Mouse (Mus musculus) intestine, embryonic 16.5 days (tissue): ENCODE measurements around the gene Hexb. TPM values are rescaled to one million over a fixed set of nuclear protein-coding genes. Genes with fewer than 3 reads are reported as not detected.

Experiments
- ATAC-seq: fragments of 200-750 bp; cut with Nextera tagmentation; 2 replicates; pipeline ENCODE4 v1.8.0; 2017; ENCODE audit warnings: moderate TSS enrichment, moderate library complexity
- H3K27ac ChIP-seq: fragments of 300-500 bp; sonication (generic); 2 replicates; pipeline ENCODE4 v1.5.1; 2014; ENCODE audit warnings: mild to moderate bottlenecking, low read length
- H3K27me3 ChIP-seq: fragments of 300-500 bp; sonication (generic); replicated peaks from 2 replicates; pipeline ENCODE4 v1.6.1; 2014; ENCODE audit warnings: low read length, control low read depth, mixed read lengths; ENCODE audit not compliant: control insufficient read depth, insufficient read depth
- H3K36me3 ChIP-seq: fragments of 300-500 bp; sonication (generic); 2 replicates; pipeline ENCODE4 v1.6.1; 2014; ENCODE audit warnings: low read length, control low read depth; ENCODE audit not compliant: control insufficient read depth, insufficient read depth
- H3K4me1 ChIP-seq: fragments of 300-500 bp; sonication (generic); 2 replicates; pipeline ENCODE4 v1.6.1; 2014; ENCODE audit warnings: low read length, control low read depth, mixed read lengths; ENCODE audit not compliant: control insufficient read depth, insufficient read depth
- H3K4me2 ChIP-seq: fragments of 300-500 bp; sonication (generic); 2 replicates; pipeline ENCODE4 v1.6.1; 2014; ENCODE audit warnings: low read depth, low read length, control low read depth
- H3K4me3 ChIP-seq: fragments of 300-500 bp; sonication (generic); 2 replicates; pipeline ENCODE4 v1.5.1; 2014; ENCODE audit warnings: mild to moderate bottlenecking, low read length
- H3K9ac ChIP-seq: fragments of 300-500 bp; sonication (generic); 2 replicates; pipeline ENCODE4 v1.6.1; 2014; ENCODE audit warnings: low read depth, low read length
- H3K9me3 ChIP-seq: fragments of 300-500 bp; sonication (generic); 2 replicates; pipeline ENCODE4 v1.6.1; 2016; ENCODE audit warnings: low read length, control low read depth; ENCODE audit not compliant: control insufficient read depth
- WGBS: fragments of 180-500 bp; shearing (Covaris S2); extraction: QIAGEN DNeasy Blood & Tissue Kit; methylation state at CpG from one replicate; pipeline ENCODE4 v1.1.7; 2014; 5-methylcytosine and 5-hydroxymethylcytosine counted together
- polyA plus RNA-seq: library from polyadenylated mRNA; unstranded; fragments of >200 nt; fragmentation: Nextera tagmentation; extraction: Ambion mirVana; gene quantifications from 2 replicates; pipeline ENCODE4 v1.2.1, GENCODE M21; 2015

The Hexb gene
- polyA plus RNA-seq, 1 experiment from 2014 or later = 142 TPM

DNA sequence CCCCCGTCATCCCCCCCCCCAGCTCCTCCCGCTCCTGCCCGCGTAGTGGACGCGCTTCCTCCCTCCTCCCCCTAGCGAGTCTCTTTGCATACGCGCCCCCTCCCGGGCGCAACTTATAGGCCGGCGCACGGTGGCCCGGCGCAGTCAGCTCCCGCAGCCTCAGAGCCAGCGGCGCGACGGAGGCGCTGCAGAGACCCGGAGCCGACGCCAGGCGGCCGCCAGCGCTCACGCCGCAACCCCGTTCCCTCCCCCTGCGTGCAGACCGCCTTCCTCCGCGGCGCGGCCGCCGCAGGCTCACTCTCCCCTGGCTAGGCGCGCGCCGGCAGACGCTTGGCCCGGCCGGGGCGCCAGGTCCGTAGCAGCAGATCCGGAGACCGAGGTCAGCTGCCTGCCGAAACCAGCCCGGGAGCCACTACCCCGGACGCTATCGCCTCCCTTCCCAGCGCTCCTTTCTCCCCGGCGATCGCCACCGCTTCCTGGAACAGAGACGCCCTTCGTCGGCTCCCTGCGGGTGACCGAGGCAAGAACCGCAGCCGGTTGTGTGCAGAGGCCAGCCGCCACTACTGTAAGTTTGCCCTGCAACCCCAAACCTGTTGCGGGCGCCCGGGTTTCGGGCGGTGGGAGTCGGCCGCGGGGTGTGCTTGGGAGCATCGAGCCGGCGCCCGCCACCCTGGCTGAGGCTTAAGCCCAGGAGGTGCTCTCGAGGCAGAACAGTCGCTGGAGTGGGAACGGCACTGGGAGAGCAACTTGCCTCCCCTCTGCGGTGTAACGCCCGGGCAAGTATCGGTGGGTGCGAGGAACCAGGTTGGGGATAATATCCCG lies 43.0 kb upstream of the Hexb start, which contains the start of gene Enc1:
Gene Enc1 (plus strand): TSS at position 141 of the 822 bp plus-strand sequence.
- Histone ChIP-seq H3K27me3 (no peaks in the 10 kb centered on the region), H3K27ac (peak within 1 kb of the TSS; percentile 98), H3K4me3 (peak within 1 kb of the TSS; percentile 94), H3K4me2 (peak within 1 kb of the TSS; percentile 92), H3K4me1 (peaks cover 36% of the 10 kb centered on the region), H3K9ac (peak within 1 kb of the TSS; percentile 96), H3K36me3 (peaks cover 8% of the 10 kb centered on the region; the same call in 1 of the 2 replicates), H3K9me3 (no peaks in the 10 kb centered on the region)
- ATAC-seq = peak; percentile 92
- under 1% methylated on average over 77 of the region's 89 CpGs for WGBS

- under 1% methylated on average over 35 of the region's 36 CpGs for WGBS
- Histone ChIP-seq H3K4me2 (peak overlapping the region; percentile 92), H3K36me3 (peaks cover 2% of the 10 kb centered on the region; the same call in 1 of the 2 replicates), H3K27ac (peak overlapping the region; percentile 98), H3K4me3 (peak overlapping the region; percentile 94), H3K9me3 (no peaks in the 10 kb centered on the region), H3K9ac (peak overlapping the region; percentile 89), H3K27me3 (no peaks in the 10 kb centered on the region), H3K4me1 (peaks cover 36% of the 10 kb centered on the region)
- peak; percentile 66 for ATAC-seq
These were observed 42.3 kb upstream of the Hexb start for GRCm38 (mm10) chr13:97240279-97240964.

DNA sequence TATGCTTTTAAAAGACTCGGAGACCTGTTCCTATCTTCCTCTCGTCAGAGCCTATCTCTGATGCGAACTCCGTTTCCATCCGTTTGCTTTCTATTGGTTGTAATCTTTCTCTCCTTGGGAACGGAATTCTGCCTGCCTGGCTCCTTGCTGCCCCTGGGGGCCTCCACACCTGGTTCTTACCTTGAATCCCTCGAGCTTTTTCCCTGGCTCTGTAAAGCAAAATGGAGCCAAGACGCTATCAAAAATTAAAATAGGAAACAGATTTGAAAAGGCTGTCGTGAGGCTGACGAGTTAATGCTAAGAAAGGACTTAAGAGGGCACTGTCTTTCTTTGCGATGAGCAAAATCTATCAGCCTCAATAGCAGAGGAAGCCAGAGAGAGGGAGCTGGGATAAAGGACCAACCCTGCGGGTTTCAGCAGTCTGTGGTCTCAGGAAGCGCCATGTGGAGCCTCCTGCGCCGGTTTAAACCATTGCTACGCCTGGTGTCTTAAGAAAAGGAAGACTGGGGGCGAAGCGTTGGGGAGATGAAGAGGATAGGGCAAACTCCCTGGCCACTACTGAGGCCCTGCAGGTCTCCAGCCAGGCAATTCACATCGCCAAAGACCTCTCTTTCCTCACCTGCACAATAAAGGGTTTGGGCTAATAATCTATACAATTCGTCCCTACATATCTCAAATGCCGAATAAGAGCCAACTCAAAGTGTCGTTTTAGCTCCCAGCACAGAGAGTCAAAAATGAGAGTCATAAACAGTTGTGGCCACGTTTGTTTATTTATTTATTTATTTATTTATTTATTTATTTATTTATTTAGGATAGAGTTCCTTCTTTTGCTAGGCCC lies 41.4 kb upstream of the Hexb start:
- Histone ChIP-seq H3K27ac (peak overlapping the region; percentile 81), H3K36me3 (no peaks in the 10 kb centered on the region), H3K9me3 (no peaks in the 10 kb centered on the region), H3K4me1 (peaks cover 33% of the 10 kb centered on the region), H3K4me3 (peak overlapping the region; percentile 21; the same call in 1 of the 2 replicates), H3K9ac (peak overlapping the region; percentile 46), H3K27me3 (no peaks in the 10 kb centered on the region), H3K4me2 (peak overlapping the region; percentile 92)
- ATAC-seq = no peak
- WGBS = 9% methylated on average over 23 of the region's 23 CpGs

- H3K4me1 ChIP-seq = peaks cover 23% of the 10 kb centered on the region
- peak overlapping the region; percentile 28; the same call in 1 of the 2 replicates for H3K4me2 ChIP-seq
- no peaks in the 10 kb centered on the region for H3K9me3 ChIP-seq
- no peak overlapping the region for H3K9ac ChIP-seq
- H3K4me3 ChIP-seq = no peak overlapping the region
- H3K27me3 ChIP-seq = no peaks in the 10 kb centered on the region
- peak overlapping the region; percentile 81 for H3K27ac ChIP-seq
- H3K36me3 ChIP-seq = no peaks in the 10 kb centered on the region
- WGBS = 32% methylated on average over 16 of the region's 16 CpGs
- ATAC-seq = peak; percentile 64
These were observed 40.2 kb upstream of the Hexb start for GRCm38 (mm10) chr13:97238181-97238981.

- H3K27ac ChIP-seq = peak overlapping the region; percentile 81
- H3K9ac ChIP-seq = no peak overlapping the region
- H3K9me3 ChIP-seq = no peaks in the 10 kb centered on the region
- peaks cover 17% of the 10 kb centered on the region for H3K4me1 ChIP-seq
- H3K4me3 ChIP-seq = no peak overlapping the region
- ATAC-seq = no peak
- no peaks in the 10 kb centered on the region for H3K36me3 ChIP-seq
- no peak overlapping the region for H3K4me2 ChIP-seq
- WGBS = 52% methylated on average over 3 of the region's 3 CpGs
- no peaks in the 10 kb centered on the region for H3K27me3 ChIP-seq
These were observed 39.5 kb upstream of the Hexb start for GRCm38 (mm10) chr13:97237700-97238099.

- Histone ChIP-seq H3K27me3 (no peaks in the 10 kb centered on the region), H3K27ac (no peak overlapping the region), H3K4me1 (peaks cover 13% of the 10 kb centered on the region), H3K9me3 (no peaks in the 10 kb centered on the region), H3K4me2 (no peak overlapping the region), H3K36me3 (no peaks in the 10 kb centered on the region; the same call in 1 of the 2 replicates), H3K4me3 (no peak overlapping the region), H3K9ac (no peak overlapping the region)
- 72% methylated on average over 6 of the region's 6 CpGs for WGBS
- no peak for ATAC-seq
These were observed 37.8 kb upstream of the Hexb start for GRCm38 (mm10) chr13:97235911-97236310.

GRCm38 (mm10) chr13:97234785-97235417 lies 36.7 kb upstream of the Hexb start:
- H3K9ac ChIP-seq = peak overlapping the region; percentile 59; the same call in 1 of the 2 replicates
- whole genome bisulfite sequencing = 17% methylated on average over 17 of the region's 17 CpGs
- ATAC-seq = no peak

DNA sequence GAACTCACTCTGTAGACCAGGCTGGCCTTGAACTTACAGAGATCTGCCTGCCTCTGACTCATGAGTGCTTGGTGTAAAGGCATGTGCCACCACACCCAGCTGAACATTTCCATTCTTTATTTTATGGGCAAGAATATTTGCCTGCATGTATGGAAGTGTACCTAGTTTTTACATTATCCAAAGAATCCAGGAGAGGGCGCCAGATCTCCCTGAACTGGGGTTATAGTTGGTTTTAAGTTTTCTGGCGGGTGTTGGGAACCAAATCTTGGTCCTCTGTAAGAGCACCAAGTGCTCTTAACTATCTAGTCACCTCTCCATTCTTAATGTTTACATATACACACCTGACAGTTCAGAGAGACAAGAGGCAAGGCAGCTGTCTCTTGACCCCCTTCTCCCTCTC lies 34.9 kb upstream of the Hexb start:
- no peak for ATAC-seq
- Histone ChIP-seq H3K9ac (no peak overlapping the region), H3K4me3 (no peak overlapping the region), H3K27ac (no peak overlapping the region), H3K36me3 (no peaks in the 10 kb centered on the region; the same call in 1 of the 2 replicates), H3K9me3 (no peaks in the 10 kb centered on the region), H3K4me1 (no peaks in the 10 kb centered on the region), H3K27me3 (no peaks in the 10 kb centered on the region), H3K4me2 (no peak overlapping the region)
- WGBS = 74% methylated on average over 2 of the region's 2 CpGs

More at GRCm38 (mm10) chr13:97234785-97235417, 36.7 kb upstream of the Hexb start:
- H3K36me3 ChIP-seq = no peaks in the 10 kb centered on the region; the same call in 1 of the 2 replicates
- H3K4me3 ChIP-seq = peak overlapping the region; percentile 37
- H3K27ac ChIP-seq = no peak overlapping the region
- no peaks in the 10 kb centered on the region for H3K9me3 ChIP-seq
- peak overlapping the region; percentile 54 for H3K4me2 ChIP-seq
- H3K4me1 ChIP-seq = peaks cover 13% of the 10 kb centered on the region
- no peaks in the 10 kb centered on the region for H3K27me3 ChIP-seq
